Mouse (Mus musculus) limb, embryonic 12.5 days (tissue): ENCODE measurements around the gene Gtf2ird1. TPM values are rescaled to one million over a fixed set of nuclear protein-coding genes. Genes with fewer than 3 reads are reported as not detected.
"Not testable (repeated sequence)": the region's sequence is repeated elsewhere in the genome, so short reads cannot be mapped to it uniquely, and the experiment has no call there.

Experiments
- ATAC-seq: fragments of 200-750 bp; cut with Nextera tagmentation; 2 replicates; pipeline ENCODE4 v1.8.0; 2017; ENCODE audit warnings: low read depth, moderate TSS enrichment; ENCODE audit not compliant: insufficient number of reproducible peaks, insufficient read depth, low FRiP score, low TSS enrichment
- H3K27ac ChIP-seq: fragments of 300-500 bp; sonication (generic); 2 replicates; pipeline ENCODE4 v1.5.1; 2016; ENCODE audit warnings: mild to moderate bottlenecking, moderate library complexity
- H3K27me3 ChIP-seq: fragments of 300-500 bp; sonication (generic); 2 replicates; pipeline ENCODE4 v1.6.1; 2016; ENCODE audit warnings: mild to moderate bottlenecking, moderate library complexity
- H3K36me3 ChIP-seq: fragments of 300-500 bp; sonication (generic); 2 replicates; pipeline ENCODE4 v1.6.1; 2016; ENCODE audit warnings: mild to moderate bottlenecking, moderate library complexity
- H3K4me1 ChIP-seq: fragments of 300-500 bp; sonication (generic); replicated peaks from 2 replicates; pipeline ENCODE4 v1.6.1; 2016
- H3K4me2 ChIP-seq: fragments of 300-500 bp; sonication (generic); 2 replicates; pipeline ENCODE4 v1.6.1; 2016; ENCODE audit warnings: mild to moderate bottlenecking, moderate library complexity
- H3K4me3 ChIP-seq: fragments of 300-500 bp; sonication (generic); replicated peaks from 2 replicates; pipeline ENCODE4 v1.5.1; 2016; ENCODE audit warnings: mild to moderate bottlenecking
- H3K9ac ChIP-seq: fragments of 300-500 bp; sonication (generic); replicated peaks from 2 replicates; pipeline ENCODE4 v1.6.1; 2016; ENCODE audit warnings: mild to moderate bottlenecking, moderate library complexity
- H3K9me3 ChIP-seq: fragments of 300-500 bp; sonication (generic); 2 replicates; pipeline ENCODE4 v1.6.1; 2016; ENCODE audit warnings: mild to moderate bottlenecking, moderate library complexity
- WGBS: fragments of 180-500 bp; shearing (Covaris S2); methylation state at CpG from one replicate; pipeline ENCODE4 v1.1.7; 2016; 5-methylcytosine and 5-hydroxymethylcytosine counted together
- polyA plus RNA-seq: library from polyadenylated mRNA; unstranded; fragments of >200 nt; fragmentation: Nextera tagmentation; extraction: Ambion mirVana; gene quantifications from 2 replicates; pipeline ENCODE4 v1.2.1, GENCODE M21; 2016

Gtf2ird1 gene
- polyA plus RNA-seq, 1 experiment from 2014 or later: 178 TPM

DNA sequence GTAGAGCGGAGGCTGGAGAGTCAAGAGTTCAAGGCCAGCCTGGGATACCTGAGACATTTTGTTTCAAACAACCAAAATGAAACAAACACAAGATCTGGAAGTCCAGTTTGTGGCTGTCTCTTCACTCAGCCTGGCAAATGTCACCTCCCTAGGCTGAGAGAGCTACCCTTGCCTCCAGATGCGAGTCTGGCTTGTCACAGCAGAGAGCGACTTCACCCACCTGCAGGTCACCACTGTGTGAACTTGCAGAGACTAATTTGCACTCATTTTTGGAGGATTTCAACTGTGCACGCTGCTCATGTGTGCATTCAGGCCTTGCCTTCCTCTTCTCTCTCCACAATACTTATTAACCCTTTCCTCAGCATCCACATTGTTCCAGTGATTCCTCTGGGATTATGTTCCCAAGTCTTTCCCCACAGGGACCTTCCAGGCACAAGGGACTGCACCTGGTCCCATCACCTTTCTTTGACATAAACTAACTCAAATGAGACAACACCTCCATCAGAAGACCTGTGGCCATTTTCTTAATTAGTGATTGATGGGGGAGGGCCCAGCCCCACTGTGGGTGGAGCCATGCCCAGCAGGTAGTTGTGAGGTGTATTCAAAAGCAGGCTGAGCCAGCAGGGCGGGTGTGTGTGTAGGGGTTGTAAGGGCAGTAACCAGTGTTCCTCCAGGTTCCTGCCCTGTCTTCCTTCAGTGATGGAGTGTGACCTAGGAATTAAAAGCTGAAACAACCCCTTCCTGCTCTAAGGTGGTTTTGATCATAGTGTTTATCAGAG is 84.8 kb downstream of the Gtf2ird1 start:
- Histone ChIP-seq H3K36me3 (peaks cover 95% of the 10 kb centered on the region), H3K27me3 (no peaks in the 10 kb centered on the region), H3K9me3 (no peaks in the 10 kb centered on the region), H3K9ac (no peak overlapping the region), H3K4me1 (no peaks in the 10 kb centered on the region), H3K4me3 (no peak overlapping the region), H3K4me2 (no peak overlapping the region), H3K27ac (no peak overlapping the region)
- WGBS: 90% methylated on average over 5 of the region's 5 CpGs
- ATAC-seq: no peak

DNA sequence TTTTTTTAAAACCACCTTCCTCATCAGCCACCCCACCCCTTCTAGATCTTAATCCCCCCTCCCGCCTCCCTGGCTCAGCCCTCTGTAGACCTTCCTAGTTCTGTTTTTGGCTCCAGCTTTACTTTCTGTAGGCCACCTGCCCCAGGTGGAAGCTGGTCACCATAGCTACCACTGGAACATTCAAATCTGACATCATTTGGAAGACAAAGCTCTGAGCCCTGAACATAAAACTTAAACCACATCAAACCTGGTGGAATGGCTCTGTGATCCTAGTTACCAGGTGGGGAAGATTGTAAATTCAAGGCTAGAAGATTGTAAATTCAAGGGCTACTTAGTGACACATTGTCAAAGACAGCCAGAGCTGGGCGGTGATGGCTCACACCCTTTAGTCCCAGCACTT is 85.7 kb downstream of the Gtf2ird1 start:
- no peaks in the 10 kb centered on the region for H3K27me3 ChIP-seq
- H3K36me3 ChIP-seq: peaks cover 95% of the 10 kb centered on the region
- no peak overlapping the region for H3K4me2 ChIP-seq
- no peaks in the 10 kb centered on the region for H3K4me1 ChIP-seq
- H3K27ac ChIP-seq: no peak overlapping the region
- WGBS: 78% methylated on average over 2 of the region's 2 CpGs
- H3K9me3 ChIP-seq: no peaks in the 10 kb centered on the region
- no peak for ATAC-seq
- H3K9ac ChIP-seq: no peak overlapping the region
- H3K4me3 ChIP-seq: no peak overlapping the region

DNA sequence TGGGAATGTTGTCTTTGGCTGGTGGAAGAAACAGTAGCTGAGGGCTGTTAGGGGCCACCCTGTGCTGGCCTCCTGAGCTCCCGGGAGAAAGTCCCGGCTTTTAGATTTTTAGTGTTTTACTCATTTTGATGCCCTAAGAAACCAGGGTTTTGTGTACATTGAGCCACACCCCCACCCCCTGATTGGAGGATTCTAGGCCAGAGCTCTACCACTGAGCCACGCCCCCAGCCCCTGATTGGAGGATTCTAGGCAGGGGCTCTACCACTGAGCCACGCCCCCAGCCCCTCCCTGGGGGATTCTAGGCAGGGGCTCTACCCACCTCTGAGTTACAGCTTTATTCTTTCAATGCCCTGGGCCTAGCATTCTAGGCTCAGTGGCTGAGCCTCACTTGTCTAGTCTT is 97.4 kb downstream of the Gtf2ird1 start:
- Histone ChIP-seq H3K27ac (no peak overlapping the region), H3K27me3 (no peaks in the 10 kb centered on the region), H3K4me3 (no peak overlapping the region), H3K36me3 (peaks cover 73% of the 10 kb centered on the region), H3K4me2 (no peak overlapping the region), H3K9me3 (no peaks in the 10 kb centered on the region), H3K9ac (no peak overlapping the region), H3K4me1 (no peaks in the 10 kb centered on the region)
- 97% methylated on average over 4 of the region's 4 CpGs for WGBS
- ATAC-seq: no peak

DNA sequence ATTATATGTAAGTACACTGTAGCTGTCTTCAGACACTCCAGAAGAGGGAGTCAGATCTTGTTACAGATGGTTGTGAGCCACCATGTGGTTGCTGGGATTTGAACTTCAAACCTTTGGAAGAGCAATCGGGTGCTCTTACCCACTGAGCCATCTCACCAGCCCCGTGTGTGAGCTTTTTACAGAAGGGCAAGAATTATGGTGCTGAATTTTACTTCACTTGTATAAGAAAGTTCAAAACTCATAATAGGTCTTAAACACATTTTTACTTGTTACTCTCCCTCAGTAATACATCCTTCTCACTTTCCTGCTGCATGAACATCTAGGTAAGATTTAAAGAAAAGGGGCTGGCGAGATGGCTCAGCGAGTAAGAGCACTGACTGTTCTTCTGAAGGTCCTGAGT is 101.1 kb downstream of the Gtf2ird1 start:
- H3K9me3 ChIP-seq, ATAC-seq, H3K9ac ChIP-seq, H3K4me1 ChIP-seq, H3K4me3 ChIP-seq, H3K4me2 ChIP-seq, H3K27me3 ChIP-seq, H3K27ac ChIP-seq: not testable (repeated sequence)
- peaks cover 42% of the 10 kb centered on the region for H3K36me3 ChIP-seq
- WGBS: 87% methylated on average over 4 of the region's 4 CpGs

DNA sequence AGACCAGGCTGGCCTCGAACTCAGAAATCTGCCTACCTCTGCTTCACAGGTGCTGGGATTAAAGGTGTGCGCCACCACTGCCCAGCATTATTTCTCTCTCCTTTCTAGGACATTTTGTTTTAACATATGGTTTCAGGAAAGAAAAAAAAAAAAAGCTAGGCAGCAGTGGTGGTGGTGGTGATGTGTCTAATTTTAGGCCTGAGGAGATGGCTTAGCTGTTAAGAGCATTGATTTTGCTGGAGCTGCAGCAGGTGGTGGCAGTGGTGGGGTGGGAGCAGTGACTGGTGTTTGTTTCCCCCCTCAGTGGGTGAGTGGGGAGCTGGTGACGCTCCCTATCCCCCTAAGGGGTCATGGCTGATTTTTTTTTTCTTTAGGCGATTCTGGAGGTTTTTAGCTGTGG is 103.4 kb downstream of the Gtf2ird1 start:
- Histone ChIP-seq H3K4me3 (no peak overlapping the region), H3K36me3 (peaks cover 20% of the 10 kb centered on the region), H3K9ac (no peak overlapping the region), H3K27ac (no peak overlapping the region), H3K4me1 (peaks cover 11% of the 10 kb centered on the region), H3K27me3 (no peaks in the 10 kb centered on the region), H3K4me2 (no peak overlapping the region), H3K9me3 (no peaks in the 10 kb centered on the region)
- WGBS: 78% methylated on average over 4 of the region's 4 CpGs
- ATAC-seq: no peak

DNA sequence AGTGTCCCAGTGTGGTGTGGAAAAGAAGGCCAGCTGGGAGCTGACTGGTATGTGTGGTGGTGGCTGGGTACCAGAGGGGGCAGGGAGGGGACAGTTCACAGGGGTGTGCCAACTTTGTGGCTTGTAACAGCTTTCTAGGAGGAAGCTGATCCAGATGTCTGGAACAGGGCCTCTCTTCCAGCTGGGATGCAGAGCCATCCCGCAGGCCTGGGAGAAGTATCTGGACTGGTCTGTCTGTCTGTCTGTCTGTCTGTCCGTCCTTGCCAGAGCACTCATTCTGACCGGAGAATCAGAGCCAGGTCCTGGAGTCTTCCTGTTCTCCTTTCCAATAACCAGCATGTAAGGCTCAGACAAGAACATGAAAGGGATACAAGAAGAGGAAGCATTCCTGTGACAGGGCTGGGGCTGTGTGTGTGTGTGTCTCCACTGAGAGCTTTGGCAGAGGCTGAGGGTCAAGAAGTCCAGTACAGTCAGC is 104.0 kb downstream of the Gtf2ird1 start:
- 0 out of 2 replicates have a peak, but pooled peaks have one; percentile 32 for ATAC-seq
- no peak overlapping the region for H3K9ac ChIP-seq
- no peak overlapping the region for H3K4me2 ChIP-seq
- peaks cover 11% of the 10 kb centered on the region for H3K4me1 ChIP-seq
- no peaks in the 10 kb centered on the region for H3K9me3 ChIP-seq
- H3K27me3 ChIP-seq: no peaks in the 10 kb centered on the region
- H3K4me3 ChIP-seq: no peak overlapping the region
- H3K36me3 ChIP-seq: peaks cover 14% of the 10 kb centered on the region
- H3K27ac ChIP-seq: no peak overlapping the region
- 77% methylated on average over 3 of the region's 3 CpGs for WGBS

DNA sequence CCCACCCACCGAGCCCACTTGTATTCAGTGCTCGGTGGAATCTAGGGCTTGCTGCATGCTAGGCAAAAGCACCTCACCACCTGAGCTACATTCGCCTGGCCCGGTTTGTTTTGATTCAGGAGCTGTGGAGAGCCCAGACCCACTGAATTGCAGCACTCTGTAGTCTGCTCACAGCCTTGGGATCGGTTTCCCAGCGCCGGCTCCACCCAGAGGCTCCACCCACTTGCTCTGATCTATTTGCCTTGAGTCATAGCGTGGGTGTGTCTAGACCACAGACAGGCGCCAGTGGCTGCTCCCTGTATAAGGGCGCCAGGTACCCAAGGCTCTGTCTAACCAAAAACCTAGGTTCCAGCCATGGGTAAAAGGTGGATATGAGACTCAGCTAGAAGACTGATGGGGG is 105.9 kb downstream of the Gtf2ird1 start:
- Histone ChIP-seq H3K27me3 (no peaks in the 10 kb centered on the region), H3K4me2 (peak overlapping the region; percentile 35), H3K4me1 (peaks cover 11% of the 10 kb centered on the region), H3K4me3 (no peak overlapping the region), H3K27ac (no peak overlapping the region), H3K9ac (no peak overlapping the region), H3K36me3 (no peaks in the 10 kb centered on the region), H3K9me3 (no peaks in the 10 kb centered on the region)
- peak; percentile 57; the same call in 1 of the 2 replicates for ATAC-seq
- 12% methylated on average over 10 of the region's 10 CpGs for WGBS

DNA sequence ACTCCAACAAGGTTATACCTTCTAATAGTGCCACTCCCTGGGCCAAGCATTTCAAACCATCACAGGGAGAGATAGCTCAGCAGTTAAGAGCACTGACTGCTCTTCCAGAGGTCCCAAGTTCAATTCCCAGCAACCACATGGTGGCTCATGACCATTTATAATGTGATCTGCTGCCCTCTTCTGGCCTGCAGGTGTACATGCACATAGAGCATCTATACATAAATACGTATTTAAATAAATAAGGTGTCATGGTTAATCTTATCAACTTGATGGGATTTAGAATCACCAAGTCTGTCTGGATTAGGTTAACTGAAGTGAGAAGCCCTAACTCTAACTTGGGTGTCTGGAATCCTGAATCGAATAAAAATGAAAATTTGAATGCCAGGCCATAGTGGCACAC is 109.5 kb downstream of the Gtf2ird1 start:
- ATAC-seq: no peak
- H3K4me3 ChIP-seq: no peak overlapping the region
- H3K9ac ChIP-seq: no peak overlapping the region
- no peaks in the 10 kb centered on the region for H3K27me3 ChIP-seq
- no peaks in the 10 kb centered on the region for H3K36me3 ChIP-seq
- peaks cover 11% of the 10 kb centered on the region for H3K4me1 ChIP-seq
- no peak overlapping the region for H3K27ac ChIP-seq
- no peaks in the 10 kb centered on the region for H3K9me3 ChIP-seq
- H3K4me2 ChIP-seq: no peak overlapping the region
- 83% methylated on average over 2 of the region's 2 CpGs for WGBS

DNA sequence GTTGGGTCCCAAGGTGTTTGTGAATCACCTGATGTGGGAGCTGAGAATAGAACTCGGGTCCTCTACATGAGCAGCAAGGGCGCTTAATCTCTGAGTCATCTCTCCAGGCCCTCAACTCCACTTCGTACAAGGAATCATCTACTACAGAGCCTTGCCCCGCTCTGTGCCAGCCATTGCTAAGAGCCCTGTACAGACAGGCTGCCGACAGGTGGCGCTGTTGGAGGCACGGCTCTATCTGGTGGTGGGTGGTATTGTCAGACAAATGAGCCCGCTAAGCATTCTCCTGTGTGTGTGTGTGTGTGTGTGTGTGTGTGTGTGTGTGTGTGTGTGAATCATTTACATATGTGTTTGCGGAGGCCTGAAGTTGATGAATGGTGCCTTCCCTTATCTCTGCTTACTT is 111.1 kb downstream of the Gtf2ird1 start:
- H3K36me3 ChIP-seq: no peaks in the 10 kb centered on the region
- H3K27me3 ChIP-seq: no peaks in the 10 kb centered on the region
- no peaks in the 10 kb centered on the region for H3K9me3 ChIP-seq
- peaks cover 7% of the 10 kb centered on the region for H3K4me1 ChIP-seq
- no peak overlapping the region for H3K4me2 ChIP-seq
- no peak overlapping the region for H3K27ac ChIP-seq
- ATAC-seq: no peak
- H3K9ac ChIP-seq: no peak overlapping the region
- no peak overlapping the region for H3K4me3 ChIP-seq
- 85% methylated on average over 9 of the region's 9 CpGs for WGBS

DNA sequence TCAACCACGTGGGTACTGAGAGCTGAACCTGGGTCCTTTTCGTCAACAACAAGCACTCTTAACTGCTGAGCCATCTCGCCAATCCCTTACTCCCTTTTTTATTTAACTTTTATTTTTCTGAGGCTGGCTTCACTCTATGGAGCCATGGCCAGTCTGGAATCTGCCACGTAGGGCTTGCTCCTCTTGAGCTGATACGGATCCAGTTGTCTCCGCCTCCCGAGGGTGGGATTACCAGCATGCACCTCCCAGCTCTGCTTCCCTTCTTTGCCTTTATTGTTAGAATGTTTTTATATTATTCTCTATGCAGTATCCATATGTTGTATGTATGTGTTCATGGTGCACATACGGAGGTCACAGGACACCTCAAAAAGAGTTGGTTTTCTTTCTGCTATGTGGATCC is 112.4 kb downstream of the Gtf2ird1 start:
- H3K4me2 ChIP-seq: no peak overlapping the region
- no peaks in the 10 kb centered on the region for H3K36me3 ChIP-seq
- H3K4me1 ChIP-seq: no peaks in the 10 kb centered on the region
- H3K27me3 ChIP-seq: no peaks in the 10 kb centered on the region
- no peak overlapping the region for H3K9ac ChIP-seq
- no peak overlapping the region for H3K27ac ChIP-seq
- 88% methylated on average over 8 of the region's 8 CpGs for WGBS
- no peaks in the 10 kb centered on the region for H3K9me3 ChIP-seq
- no peak overlapping the region for H3K4me3 ChIP-seq
- ATAC-seq: no peak

DNA sequence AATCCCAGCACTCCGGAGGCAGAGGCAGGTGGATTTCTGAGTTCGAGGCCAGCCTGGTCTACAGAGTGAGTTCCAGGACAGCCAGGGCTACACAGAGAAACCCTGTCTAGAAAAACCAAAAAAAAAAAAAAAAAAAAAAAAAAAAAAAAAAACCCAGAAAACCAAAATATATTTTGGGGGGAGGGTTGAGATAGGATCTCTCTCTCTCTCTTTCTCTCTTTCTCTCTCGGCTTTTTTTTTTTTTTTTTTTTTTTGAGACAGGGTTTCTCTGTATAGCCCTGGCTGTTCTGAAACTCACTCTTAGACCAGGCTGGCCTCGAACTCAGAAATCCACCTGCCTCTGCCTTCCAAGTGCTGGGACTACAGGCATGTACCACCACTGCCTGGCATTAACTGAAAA is 113.0 kb downstream of the Gtf2ird1 start:
- not testable (repeated sequence) for H3K27ac ChIP-seq, H3K36me3 ChIP-seq, H3K4me2 ChIP-seq, H3K27me3 ChIP-seq, H3K9ac ChIP-seq, H3K9me3 ChIP-seq, ATAC-seq, H3K4me3 ChIP-seq, H3K4me1 ChIP-seq
- WGBS: 94% methylated on average over 3 of the region's 4 CpGs
